Mouse (Mus musculus) layer of hippocampus, postnatal 10 days (tissue): ENCODE results near the gene Lrrc17. TPM values are rescaled to one million over a fixed set of nuclear protein-coding genes. Genes with fewer than 3 reads are reported as not detected.
"Not testable (repeated sequence)": the region's sequence is repeated elsewhere in the genome, so short reads cannot be mapped to it uniquely, and the experiment has no call there.

Experiments used
- DNase-seq, 2 experiments: peaks; one replicate each; pipeline ENCODE4 v3.0.0; 2021; ENCODE audit warnings: low spot score in 2 of 2
- total RNA-seq, 2 experiments: library from RNA; stranded (reverse); gene quantifications; 2 replicates each; pipeline ENCODE4 v1.2.3; 2021

Gene Lrrc17
- total RNA-seq, 2 experiments from 2014 or later = 1.2 to 1.3 TPM

DNA sequence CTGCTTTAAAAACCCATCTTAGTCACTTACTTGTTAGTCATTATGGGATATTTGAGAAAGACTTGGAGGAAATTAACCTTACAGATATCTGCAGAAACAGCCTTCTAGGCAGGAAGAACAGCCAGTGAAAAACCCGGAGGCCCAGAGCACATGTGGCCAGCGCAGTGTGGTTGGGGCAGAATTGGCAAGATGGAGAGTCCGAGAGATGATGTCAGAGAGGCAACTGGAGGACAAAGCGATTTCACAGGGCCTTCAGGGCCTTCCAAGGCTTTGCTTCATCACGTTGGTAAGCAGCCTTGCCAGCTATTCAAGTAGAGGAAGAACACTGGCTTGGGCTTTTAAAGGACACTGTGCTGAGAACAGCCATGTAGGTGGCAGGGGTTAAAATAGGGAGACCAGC lies 10.4 kb upstream of the Lrrc17 start:
- no peak for DNase-seq

DNA sequence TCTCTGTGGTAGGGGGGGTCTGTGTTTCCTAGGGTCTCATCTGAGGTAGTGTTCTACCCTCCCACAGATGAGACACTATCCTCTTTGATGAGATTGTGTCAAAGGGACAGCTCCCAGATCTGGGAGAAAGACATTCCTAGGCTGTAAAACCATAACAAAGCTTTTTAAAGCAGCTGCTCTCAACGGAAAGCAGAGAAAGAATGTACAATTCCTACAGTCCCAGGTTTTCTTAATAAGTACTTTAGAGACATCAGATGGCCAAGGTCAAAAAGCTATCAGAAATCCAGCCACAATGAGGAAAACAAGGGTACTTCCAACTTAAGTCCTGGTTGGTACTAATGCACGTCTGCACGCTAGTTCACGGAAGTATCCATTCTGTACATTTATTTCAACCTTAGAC lies 1.1 kb upstream of the Lrrc17 start:
- DNase-seq = no peak

DNA sequence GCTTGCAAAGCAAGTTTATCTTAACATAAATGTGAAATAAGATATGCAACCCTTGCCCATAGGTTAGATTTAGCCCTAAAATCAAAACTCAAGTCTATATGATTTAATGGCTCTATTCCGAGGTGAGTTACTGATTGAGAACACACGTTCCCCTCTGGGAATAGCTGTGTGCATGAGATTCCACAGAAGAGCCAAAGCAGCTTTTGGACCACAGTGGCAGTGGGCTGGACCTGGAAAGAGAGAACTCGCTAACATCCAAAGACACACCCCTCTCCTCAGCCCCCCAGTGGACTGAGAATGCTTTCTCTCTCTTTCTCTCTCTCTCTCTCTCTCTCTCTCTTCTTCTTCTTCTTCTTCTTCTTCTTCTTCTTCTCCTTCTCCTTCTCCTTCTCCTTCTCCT lies 1.5 kb downstream of the Lrrc17 start:
- no peak for DNase-seq

GRCm38 (mm10) chr5:21545227-21545626 lies 1.9 kb downstream of the Lrrc17 start:
- DNase-seq = no peak

DNA sequence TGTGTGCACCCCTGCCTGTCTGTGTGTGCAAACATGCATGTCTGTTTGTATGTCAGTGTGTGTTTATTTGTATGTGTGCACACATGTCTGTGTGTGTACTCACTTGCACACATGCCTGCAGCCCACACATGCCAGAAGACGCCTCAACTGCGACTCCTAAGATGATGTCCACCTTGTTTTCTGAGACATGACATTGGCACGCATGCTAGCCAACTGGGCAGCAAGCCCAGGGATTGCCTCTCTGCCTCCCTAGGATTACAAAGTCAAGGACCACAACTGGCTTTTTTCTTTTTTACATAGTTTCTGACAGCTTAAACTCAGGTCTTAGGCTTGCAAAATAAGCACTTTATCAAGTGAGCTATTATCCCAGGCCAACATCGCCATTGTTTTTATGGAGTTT lies 2.4 kb downstream of the Lrrc17 start:
- DNase-seq = no peak

DNA sequence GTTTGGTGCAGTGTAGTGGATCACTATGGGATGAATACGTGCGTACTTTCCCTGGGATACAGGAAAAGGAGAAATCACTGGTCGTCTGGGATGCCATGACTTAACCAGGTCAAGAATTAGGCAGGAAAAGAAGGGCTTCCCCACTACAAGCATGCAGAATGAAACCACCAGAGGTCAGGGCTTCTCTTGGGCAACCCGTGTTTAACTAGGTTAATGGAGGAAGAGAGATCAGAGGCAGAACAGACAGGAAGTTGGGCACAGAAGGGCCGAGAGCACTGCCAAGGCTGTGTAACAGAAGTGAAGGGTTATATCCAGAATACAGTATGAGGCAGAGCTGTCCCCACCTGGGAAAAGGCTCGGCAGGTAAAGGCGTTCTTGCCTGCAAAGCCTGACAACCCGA lies 3.6 kb downstream of the Lrrc17 start:
- no peak for DNase-seq

GRCm38 (mm10) chr5:21553685-21554084 lies 10.3 kb downstream of the Lrrc17 start:
- DNase-seq = no peak

DNA sequence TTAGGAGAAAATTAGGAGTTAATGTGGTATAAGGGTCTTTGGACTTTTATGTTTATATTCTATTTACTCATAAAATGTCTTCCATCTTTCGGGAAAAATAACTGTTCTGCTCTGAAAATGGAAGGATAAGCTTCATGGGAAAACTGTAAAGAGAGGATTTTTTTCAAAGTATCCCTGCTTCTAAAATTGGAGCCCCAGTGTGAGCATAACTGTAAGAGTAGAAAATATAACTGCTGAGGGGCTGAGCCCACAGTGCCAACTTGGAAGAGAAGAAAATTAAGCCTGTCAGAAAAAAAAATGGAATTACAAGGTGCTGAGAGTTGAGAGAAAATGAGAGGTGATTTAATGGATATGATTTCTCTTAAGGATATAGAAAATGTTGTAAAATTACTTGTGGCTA lies 11.4 kb downstream of the Lrrc17 start:
- no peak for DNase-seq

DNA sequence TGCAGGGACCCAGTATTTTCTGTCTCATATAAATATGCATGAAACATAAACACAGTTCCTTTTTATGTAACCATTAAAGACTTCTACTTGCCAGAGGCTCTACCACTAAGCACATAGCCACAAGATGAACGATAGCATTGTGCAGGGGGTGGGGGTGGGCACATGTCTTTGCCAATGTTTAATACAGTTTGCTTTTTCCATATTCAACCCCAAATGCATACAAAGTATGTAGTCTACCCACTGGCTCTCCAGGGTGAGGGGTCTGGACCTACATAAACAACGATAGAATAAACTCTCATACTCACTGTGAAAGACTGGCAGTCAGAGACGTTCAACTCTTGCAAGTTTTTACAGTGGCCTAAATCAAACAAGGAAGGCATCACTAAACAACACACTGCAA lies 13.1 kb downstream of the Lrrc17 start:
- no peak for DNase-seq

DNA sequence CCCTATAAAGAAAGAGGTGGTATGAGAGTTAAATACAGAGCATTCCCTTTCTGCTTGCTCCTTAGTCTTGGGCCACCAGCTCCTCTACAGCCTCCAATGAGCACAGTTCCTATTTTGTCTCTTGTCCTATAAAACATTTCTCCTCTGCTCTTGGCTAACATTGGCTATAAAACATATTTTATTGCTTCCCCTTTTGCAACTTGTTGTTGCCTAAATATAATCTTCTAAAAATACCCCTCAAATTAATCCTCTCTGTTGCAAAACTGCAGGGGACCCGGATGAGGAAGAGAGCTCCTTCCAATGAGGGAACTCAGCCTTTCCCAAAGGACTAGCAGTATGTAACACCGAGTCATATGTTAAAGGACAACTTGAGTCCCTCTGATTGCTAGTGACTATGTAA lies 20.6 kb downstream of the Lrrc17 start:
- no peak for DNase-seq

GRCm38 (mm10) chr5:21565392-21566065 lies 22.2 kb downstream of the Lrrc17 start:
- no peak for DNase-seq

DNA sequence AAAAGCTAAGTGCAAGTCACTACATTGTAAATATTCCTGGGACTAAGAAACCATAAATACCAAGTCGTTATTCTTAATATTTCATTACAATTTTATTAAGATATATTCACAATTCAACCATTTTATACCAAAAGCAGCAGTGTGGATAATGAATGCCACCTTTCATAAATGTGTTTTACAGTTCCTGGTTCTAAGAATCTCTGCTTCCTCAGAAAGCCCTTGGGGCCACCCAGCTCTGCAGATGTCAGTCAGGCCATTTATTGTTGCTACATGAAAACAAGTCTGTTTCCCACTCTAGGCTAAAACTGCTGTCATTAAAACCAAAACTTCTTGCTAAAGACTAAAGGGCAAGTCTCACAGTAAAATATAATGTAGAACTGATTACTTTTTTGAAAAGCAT lies 24.4 kb downstream of the Lrrc17 start:
- DNase-seq = no peak

DNA sequence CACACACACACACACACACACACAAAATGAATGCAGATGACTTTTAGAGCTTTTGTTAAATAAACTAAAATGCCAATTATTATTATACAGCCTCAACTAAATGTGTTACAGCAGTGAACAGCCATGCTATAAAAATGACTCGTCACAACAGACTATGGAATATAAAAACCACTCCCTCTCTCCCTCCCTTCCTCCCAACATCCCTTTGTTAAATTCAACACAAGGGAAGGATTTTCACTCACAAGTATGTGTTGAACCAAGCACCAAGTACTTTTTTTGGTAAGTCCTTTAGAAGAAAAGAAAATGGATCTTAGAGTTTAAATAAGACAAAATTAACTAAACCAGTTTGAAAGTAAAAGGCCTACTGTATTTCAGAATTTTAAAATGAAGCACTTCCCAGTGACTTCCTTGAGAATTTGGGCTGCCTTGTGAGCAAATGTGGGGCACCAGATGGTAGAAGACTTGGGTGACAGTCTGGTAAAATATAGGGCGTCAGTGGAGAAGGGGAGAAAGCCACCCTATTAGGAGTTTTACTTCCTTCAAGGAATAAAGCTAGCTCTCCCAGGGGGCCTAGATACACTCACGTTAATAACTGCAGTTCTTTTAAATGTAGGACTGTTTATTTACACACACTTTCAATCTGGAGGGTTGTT lies 29.5 kb downstream of the Lrrc17 start:
- no peak for DNase-seq

- no peak for DNase-seq
Measured at GRCm38 (mm10) chr5:21574386-21575209, 31.2 kb downstream of the Lrrc17 start.

DNA sequence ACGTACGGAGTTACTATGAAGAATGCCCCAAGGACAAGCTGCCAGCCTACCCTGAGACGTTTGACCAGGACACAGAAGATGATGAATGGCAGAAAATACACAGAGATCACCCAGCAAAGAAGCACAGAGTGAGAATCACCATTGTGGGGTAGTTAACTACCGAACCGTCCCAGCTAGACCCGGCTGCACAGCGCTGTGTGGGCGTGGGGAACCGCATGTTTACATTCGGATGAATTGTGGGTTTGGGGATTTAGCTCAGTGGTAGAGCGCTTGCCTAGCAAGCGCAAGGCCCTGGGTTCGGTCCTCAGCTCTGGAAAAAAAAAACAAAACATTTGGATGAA lies 31.8 kb downstream of the Lrrc17 start:
- no peak for DNase-seq

- DNase-seq = no peak
Measured at GRCm38 (mm10) chr5:21578136-21578535, 34.8 kb downstream of the Lrrc17 start.

GRCm38 (mm10) chr5:21586763-21587162 lies 43.4 kb downstream of the Lrrc17 start:
- peak; percentile 50 to 52 for DNase-seq

GRCm38 (mm10) chr5:21587683-21588082 lies 44.3 kb downstream of the Lrrc17 start:
- no peak for DNase-seq

DNA sequence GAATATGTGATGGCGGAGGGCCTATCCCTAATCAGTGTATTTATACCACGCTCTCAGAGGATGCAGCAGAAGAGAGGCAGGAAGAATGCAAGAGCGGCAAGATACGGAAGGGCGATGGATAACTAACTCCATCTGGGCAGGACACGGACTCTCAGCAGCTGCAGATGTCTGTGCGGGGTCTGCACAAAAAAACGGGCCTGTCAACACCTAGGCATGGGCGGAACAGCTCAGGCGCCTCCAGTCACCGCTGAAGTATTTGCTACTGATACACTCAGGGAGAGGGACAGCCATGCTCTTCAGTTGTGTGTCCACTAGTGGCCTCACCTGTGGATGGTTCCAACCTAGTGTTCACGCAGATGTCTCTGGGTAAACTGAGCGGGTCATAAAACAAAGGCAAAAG lies 44.9 kb downstream of the Lrrc17 start:
- DNase-seq = no peak

GRCm38 (mm10) chr5:21592106-21592505 lies 48.7 kb downstream of the Lrrc17 start:
- DNase-seq = no peak

DNA sequence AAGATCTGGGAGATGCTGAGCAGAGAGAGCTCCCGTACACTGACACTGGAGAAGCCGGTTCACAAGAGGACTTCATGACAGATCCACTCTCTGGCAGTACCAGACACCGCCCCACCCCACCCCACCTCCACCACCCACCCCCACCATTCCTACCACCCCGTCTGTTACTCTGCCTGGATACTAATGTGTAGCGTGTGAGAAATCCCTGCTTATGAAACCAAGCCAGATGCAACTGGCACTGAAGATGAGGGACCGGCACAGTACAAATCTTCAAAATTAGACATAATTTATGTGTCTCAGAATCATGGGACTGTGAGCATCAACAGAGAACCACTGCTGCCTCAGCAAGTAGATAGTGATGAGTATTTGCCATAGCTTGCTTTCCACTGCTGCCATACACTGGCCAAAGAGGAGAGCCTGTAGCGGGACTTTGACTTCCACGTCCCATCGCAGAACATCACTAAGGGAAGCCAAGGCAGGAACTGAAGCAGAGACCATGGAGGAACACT lies 49.9 kb downstream of the Lrrc17 start:
- DNase-seq = no peak

- DNase-seq = not testable (repeated sequence)
Measured at GRCm38 (mm10) chr5:21599536-21599935, 56.2 kb downstream of the Lrrc17 start.
